Mouse (Mus musculus) cortical plate, adult 2 months (tissue): ENCODE measurements around the gene Efnb2.

Source experiments
- CTCF ChIP-seq: fragments of 200-500 bp; IDR thresholded peaks from 2 replicates; pipeline ENCODE4 v1.5.1; 2011; ENCODE audit warnings: mild to moderate bottlenecking, control low read depth, low read length; ENCODE audit not compliant: insufficient read depth; ENCODE audit errors: extremely low read depth
- POLR2A ChIP-seq: fragments of 200-500 bp; IDR thresholded peaks from 2 replicates; pipeline ENCODE4 v1.6.1; 2011; ENCODE audit warnings: mild to moderate bottlenecking, low read length, control low read depth; ENCODE audit not compliant: insufficient read depth; ENCODE audit errors: extremely low read depth

GRCm38 (mm10) chr8:8652388-8652787, 8.7 kb downstream of the Efnb2 start:
- TF ChIP-seq CTCF = no peak
- TF ChIP-seq POLR2A = no peak
